Mouse (Mus musculus): ENCODE measurements around the gene Rpl7l1. TPM values are rescaled to one million over a fixed set of nuclear protein-coding genes. Genes with fewer than 3 reads are reported as not detected.

Rpl7l1 gene
- polyA plus RNA-seq, 1 experiment from 2014 or later: 170 TPM

GRCm38 (mm10) chr17:46735287-46735686, 47.2 kb downstream of the Rpl7l1 start:
- Histone ChIP-seq H3K9me3 (ENCODE audit: control insufficient read depth, low read length) (no peaks in the 10 kb centered on the region), H3K27me3 (ENCODE audit: control insufficient read depth, insufficient read depth, low read length) (no peaks in the 10 kb centered on the region), H3K9ac (ENCODE audit: low read length) (no peak overlapping the region), H3K4me1 (ENCODE audit: control insufficient read depth, insufficient read depth, low read length) (no peaks in the 10 kb centered on the region), H3K4me2 (no peak overlapping the region), H3K4me3 (ENCODE audit: low read depth, low read length) (no peak overlapping the region), H3K27ac (ENCODE audit: low read depth, low read length) (no peak overlapping the region), H3K36me3 (ENCODE audit: control insufficient read depth, insufficient read depth, low read length) (no peaks in the 10 kb centered on the region)
- WGBS: 88% methylated on average over 7 of the region's 7 CpGs
- ATAC-seq (ENCODE audit: low FRiP score) (no peak), DNase-seq (ENCODE audit: low spot score, missing footprints) (peak; percentile 39)

GRCm38 (mm10) chr17:46734055-46734454, 48.4 kb downstream of the Rpl7l1 start:
- H3K4me1 ChIP-seq (ENCODE audit: control insufficient read depth, insufficient read depth, low read length): no peaks in the 10 kb centered on the region
- H3K9ac ChIP-seq (ENCODE audit: low read length): no peak overlapping the region
- ATAC-seq (ENCODE audit: low FRiP score) (no peak), DNase-seq (ENCODE audit: low spot score, missing footprints) (no peak)
- 92% methylated on average over 3 of the region's 3 CpGs for WGBS
- no peak overlapping the region for H3K27ac ChIP-seq (ENCODE audit: low read depth, low read length)
- H3K4me3 ChIP-seq (ENCODE audit: low read depth, low read length): no peak overlapping the region
- H3K4me2 ChIP-seq: no peak overlapping the region
- no peaks in the 10 kb centered on the region for H3K9me3 ChIP-seq (ENCODE audit: control insufficient read depth, low read length)
- peaks cover 2% of the 10 kb centered on the region for H3K27me3 ChIP-seq (ENCODE audit: control insufficient read depth, insufficient read depth, low read length)
- H3K36me3 ChIP-seq (ENCODE audit: control insufficient read depth, insufficient read depth, low read length): no peaks in the 10 kb centered on the region

GRCm38 (mm10) chr17:46728904-46729318, 53.6 kb downstream of the Rpl7l1 start, which contains the start of gene Gnmt:
TSS of gene Gnmt (minus strand) at chr17:46729168.
- ATAC-seq (ENCODE audit: low FRiP score) (0 out of 2 replicates have a peak, but pooled peaks have one; percentile 14), DNase-seq (ENCODE audit: low spot score, missing footprints) (peak; percentile 85)
- Histone ChIP-seq H3K27me3 (ENCODE audit: control insufficient read depth, insufficient read depth, low read length) (peaks cover 3% of the 10 kb centered on the region), H3K4me3 (ENCODE audit: low read depth, low read length) (no peak within 1 kb of the TSS), H3K36me3 (ENCODE audit: control insufficient read depth, insufficient read depth, low read length) (no peaks in the 10 kb centered on the region), H3K4me1 (ENCODE audit: control insufficient read depth, insufficient read depth, low read length) (no peaks in the 10 kb centered on the region), H3K4me2 (no peak within 1 kb of the TSS), H3K9me3 (ENCODE audit: control insufficient read depth, low read length) (no peaks in the 10 kb centered on the region), H3K9ac (ENCODE audit: low read length) (no peak within 1 kb of the TSS), H3K27ac (ENCODE audit: low read depth, low read length) (no peak within 1 kb of the TSS)
- 20% methylated on average over 24 of the region's 24 CpGs for WGBS

GRCm38 (mm10) chr17:46728496-46728895, 54.0 kb downstream of the Rpl7l1 start:
- H3K4me2 ChIP-seq: no peak overlapping the region
- peaks cover 3% of the 10 kb centered on the region for H3K27me3 ChIP-seq (ENCODE audit: control insufficient read depth, insufficient read depth, low read length)
- WGBS: 49% methylated on average over 11 of the region's 11 CpGs
- no peaks in the 10 kb centered on the region for H3K4me1 ChIP-seq (ENCODE audit: control insufficient read depth, insufficient read depth, low read length)
- H3K9me3 ChIP-seq (ENCODE audit: control insufficient read depth, low read length): no peaks in the 10 kb centered on the region
- H3K36me3 ChIP-seq (ENCODE audit: control insufficient read depth, insufficient read depth, low read length): no peaks in the 10 kb centered on the region
- H3K27ac ChIP-seq (ENCODE audit: low read depth, low read length): no peak overlapping the region
- DNase-seq (ENCODE audit: low spot score, missing footprints): peak; percentile 80
- H3K4me3 ChIP-seq (ENCODE audit: low read depth, low read length): no peak overlapping the region
- no peak overlapping the region for H3K9ac ChIP-seq (ENCODE audit: low read length)
- ATAC-seq (ENCODE audit: low FRiP score): no peak

- Histone ChIP-seq H3K36me3 (ENCODE audit: control insufficient read depth, insufficient read depth, low read length) (no peaks in the 10 kb centered on the region), H3K27me3 (ENCODE audit: control insufficient read depth, insufficient read depth, low read length) (peaks cover 3% of the 10 kb centered on the region), H3K4me1 (ENCODE audit: control insufficient read depth, insufficient read depth, low read length) (no peaks in the 10 kb centered on the region), H3K4me3 (ENCODE audit: low read depth, low read length) (no peak overlapping the region), H3K9me3 (ENCODE audit: control insufficient read depth, low read length) (no peaks in the 10 kb centered on the region), H3K4me2 (no peak overlapping the region), H3K27ac (ENCODE audit: low read depth, low read length) (no peak overlapping the region), H3K9ac (ENCODE audit: low read length) (no peak overlapping the region)
- ATAC-seq (ENCODE audit: low FRiP score) (no peak), DNase-seq (ENCODE audit: low spot score, missing footprints) (no peak)
- 40% methylated on average over 6 of the region's 6 CpGs for WGBS
These were observed 54.5 kb downstream of the Rpl7l1 start for GRCm38 (mm10) chr17:46728021-46728420.

- H3K4me1 ChIP-seq (ENCODE audit: control insufficient read depth, insufficient read depth, low read length): no peaks in the 10 kb centered on the region
- DNase-seq (ENCODE audit: low spot score, missing footprints) (peak; percentile 61), ATAC-seq (ENCODE audit: low FRiP score) (no peak)
- H3K4me3 ChIP-seq (ENCODE audit: low read depth, low read length): no peak overlapping the region
- 95% methylated on average over 11 of the region's 11 CpGs for WGBS
- no peaks in the 10 kb centered on the region for H3K36me3 ChIP-seq (ENCODE audit: control insufficient read depth, insufficient read depth, low read length)
- H3K27me3 ChIP-seq (ENCODE audit: control insufficient read depth, insufficient read depth, low read length): peaks cover 3% of the 10 kb centered on the region
- H3K9me3 ChIP-seq (ENCODE audit: control insufficient read depth, low read length): no peaks in the 10 kb centered on the region
- no peak overlapping the region for H3K9ac ChIP-seq (ENCODE audit: low read length)
- H3K27ac ChIP-seq (ENCODE audit: low read depth, low read length): no peak overlapping the region
- no peak overlapping the region for H3K4me2 ChIP-seq
These were observed 55.2 kb downstream of the Rpl7l1 start for GRCm38 (mm10) chr17:46727271-46727670.

GRCm38 (mm10) chr17:46725731-46726645, 56.5 kb downstream of the Rpl7l1 start:
- Histone ChIP-seq H3K4me3 (ENCODE audit: low read depth, low read length) (no peak overlapping the region), H3K4me1 (ENCODE audit: control insufficient read depth, insufficient read depth, low read length) (no peaks in the 10 kb centered on the region), H3K27me3 (ENCODE audit: control insufficient read depth, insufficient read depth, low read length) (peaks cover 3% of the 10 kb centered on the region), H3K9ac (ENCODE audit: low read length) (no peak overlapping the region), H3K27ac (ENCODE audit: low read depth, low read length) (no peak overlapping the region), H3K4me2 (no peak overlapping the region), H3K36me3 (ENCODE audit: control insufficient read depth, insufficient read depth, low read length) (no peaks in the 10 kb centered on the region), H3K9me3 (ENCODE audit: control insufficient read depth, low read length) (no peaks in the 10 kb centered on the region)
- 0 out of 2 replicates have a peak, but pooled peaks have one; percentile 4 for ATAC-seq (ENCODE audit: low FRiP score)
- peak; percentile 82 for DNase-seq (ENCODE audit: low spot score, missing footprints)
- WGBS: 94% methylated on average over 26 of the region's 26 CpGs

- H3K9ac ChIP-seq (ENCODE audit: low read length): no peak overlapping the region
- DNase-seq (ENCODE audit: low spot score, missing footprints): peak; percentile 82
- H3K4me3 ChIP-seq (ENCODE audit: low read depth, low read length): no peak overlapping the region
- 46% methylated on average over 9 of the region's 9 CpGs for WGBS
- H3K27ac ChIP-seq (ENCODE audit: low read depth, low read length): no peak overlapping the region
- ATAC-seq (ENCODE audit: low FRiP score): peak; percentile 54; the same call in 1 of the 2 replicates
- H3K9me3 ChIP-seq (ENCODE audit: control insufficient read depth, low read length): no peaks in the 10 kb centered on the region
- H3K36me3 ChIP-seq (ENCODE audit: control insufficient read depth, insufficient read depth, low read length): no peaks in the 10 kb centered on the region
- H3K4me1 ChIP-seq (ENCODE audit: control insufficient read depth, insufficient read depth, low read length): no peaks in the 10 kb centered on the region
- no peak overlapping the region for H3K4me2 ChIP-seq
- H3K27me3 ChIP-seq (ENCODE audit: control insufficient read depth, insufficient read depth, low read length): peaks cover 3% of the 10 kb centered on the region
These were observed 57.2 kb downstream of the Rpl7l1 start for GRCm38 (mm10) chr17:46725273-46725672.

- DNase-seq (ENCODE audit: low spot score, missing footprints): peak; percentile 47
- 83% methylated on average over 20 of the region's 20 CpGs for WGBS
- H3K36me3 ChIP-seq (ENCODE audit: control insufficient read depth, insufficient read depth, low read length): no peaks in the 10 kb centered on the region
These were observed 57.9 kb downstream of the Rpl7l1 start for GRCm38 (mm10) chr17:46724477-46725084.

More at GRCm38 (mm10) chr17:46724477-46725084, 57.9 kb downstream of the Rpl7l1 start:
- Histone ChIP-seq H3K9me3 (ENCODE audit: control insufficient read depth, low read length) (no peaks in the 10 kb centered on the region), H3K27me3 (ENCODE audit: control insufficient read depth, insufficient read depth, low read length) (peaks cover 3% of the 10 kb centered on the region), H3K4me1 (ENCODE audit: control insufficient read depth, insufficient read depth, low read length) (no peaks in the 10 kb centered on the region), H3K27ac (ENCODE audit: low read depth, low read length) (no peak overlapping the region), H3K9ac (ENCODE audit: low read length) (no peak overlapping the region), H3K4me3 (ENCODE audit: low read depth, low read length) (no peak overlapping the region), H3K4me2 (no peak overlapping the region)
- ATAC-seq (ENCODE audit: low FRiP score): no peak

Measured in midbrain, embryonic 11.5 days (tissue).